Mouse (Mus musculus) forebrain, embryonic 14.5 days (tissue): Measurements from ENCODE around the gene Kcnk2. TPM values are rescaled to one million over a fixed set of nuclear protein-coding genes. Genes with fewer than 3 reads are reported as not detected.
A peak's percentile ranks its signal among the peaks of the same experiment; 100 is the strongest.

ENCODE experiments used
- ATAC-seq: fragments of 200-750 bp; cut with Nextera tagmentation; 2 replicates; pipeline ENCODE4 v1.8.0; 2017; ENCODE audit warnings: mild to moderate bottlenecking, moderate library complexity
- DNase-seq: peaks from one replicate; pipeline ENCODE4 v3.0.0-alpha.2; 2015; ENCODE audit warnings: low spot score
- H3K27ac ChIP-seq: fragments of 300-500 bp; sonication (generic); 2 replicates; pipeline ENCODE4 v1.5.1; 2014; ENCODE audit warnings: low read depth, mild to moderate bottlenecking, control low read depth, low read length, moderate library complexity
- H3K27me3 ChIP-seq: fragments of 300-500 bp; sonication (generic); replicated peaks from 2 replicates; pipeline ENCODE4 v1.6.1; 2014; ENCODE audit warnings: low read length, control low read depth, mixed read lengths; ENCODE audit not compliant: control insufficient read depth, insufficient read depth
- H3K36me3 ChIP-seq: fragments of 300-500 bp; sonication (generic); 2 replicates; pipeline ENCODE4 v1.6.1; 2014; ENCODE audit warnings: low read length, control low read depth; ENCODE audit not compliant: control insufficient read depth, insufficient read depth
- H3K4me1 ChIP-seq: fragments of 300-500 bp; sonication (generic); 2 replicates; pipeline ENCODE4 v1.6.1; 2014; ENCODE audit warnings: antibody characterized with exemption, low read length, control low read depth; ENCODE audit not compliant: control insufficient read depth, insufficient read depth
- H3K4me2 ChIP-seq: fragments of 300-500 bp; sonication (generic); 2 replicates; pipeline ENCODE4 v1.6.1; 2014; ENCODE audit warnings: mild to moderate bottlenecking, control low read depth, low read length
- H3K4me3 ChIP-seq: fragments of 300-500 bp; sonication (generic); 2 replicates; pipeline ENCODE4 v1.5.1; 2014; ENCODE audit warnings: low read depth, low read length, control low read depth
- H3K9ac ChIP-seq: fragments of 300-500 bp; sonication (generic); 2 replicates; pipeline ENCODE4 v1.6.1; 2014; ENCODE audit warnings: mild to moderate bottlenecking, low read length, control low read depth, moderate library complexity
- H3K9me3 ChIP-seq: fragments of 300-500 bp; sonication (generic); replicated peaks from 2 replicates; pipeline ENCODE4 v1.6.1; 2016; ENCODE audit warnings: low read length, control low read depth, mixed read lengths; ENCODE audit not compliant: control insufficient read depth
- WGBS: fragments of 180-500 bp; shearing (Covaris S2); extraction: QIAGEN DNeasy Blood & Tissue Kit; methylation state at CpG from one replicate; pipeline ENCODE4 v1.1.7; 2014; 5-methylcytosine and 5-hydroxymethylcytosine counted together
- polyA plus RNA-seq: library from polyadenylated mRNA; unstranded; fragments of >200 nt; fragmentation: Nextera tagmentation; extraction: Ambion mirVana; gene quantifications from 2 replicates; pipeline ENCODE4 v1.2.1, GENCODE M21; 2014

The Kcnk2 gene
- polyA plus RNA-seq, 1 experiment from 2014 or later: 20.5 TPM

DNA sequence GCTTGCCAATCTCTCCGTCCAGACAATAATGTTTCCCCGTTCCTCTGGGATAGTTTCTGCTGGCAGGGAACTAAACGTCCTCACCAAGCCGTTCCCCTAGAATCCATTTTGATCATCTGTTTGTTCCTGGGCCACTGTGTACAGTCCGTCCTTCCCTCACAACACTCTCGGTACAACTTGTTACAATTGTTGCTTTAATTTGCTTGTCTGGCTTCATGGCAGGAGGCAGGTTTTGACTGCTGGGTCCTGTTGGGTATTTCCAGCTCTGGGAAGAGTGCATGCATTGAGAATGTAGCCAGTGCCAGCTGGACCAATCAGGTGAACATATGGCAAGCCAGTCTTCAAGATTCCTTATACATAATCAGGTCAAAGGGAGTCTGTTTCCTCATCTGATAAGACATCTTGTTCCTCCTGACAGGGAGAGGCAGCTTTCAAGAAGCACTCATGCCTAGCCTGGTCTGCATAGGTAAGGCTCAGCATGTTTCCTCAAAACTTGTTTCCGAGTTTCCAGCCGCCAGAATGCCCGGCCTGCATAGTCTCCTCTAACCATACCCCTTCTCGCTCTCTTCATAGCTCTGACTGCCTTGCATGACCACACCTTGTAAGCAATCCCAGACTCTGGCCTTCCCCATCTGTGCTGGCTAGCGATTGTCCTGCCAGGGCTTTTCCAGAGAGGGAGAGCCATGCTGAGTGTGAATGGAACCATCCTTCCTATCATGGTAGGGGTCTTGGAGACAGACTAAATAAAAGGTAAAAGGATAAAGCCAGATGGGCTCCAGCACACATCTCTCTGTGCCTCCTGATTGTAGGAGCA, 184.1 kb downstream of the Kcnk2 start:
- Histone ChIP-seq H3K4me1 (peaks cover 9% of the 10 kb centered on the region; the same call in 1 of the 2 replicates), H3K36me3 (no peaks in the 10 kb centered on the region), H3K9me3 (no peaks in the 10 kb centered on the region), H3K9ac (no peak overlapping the region), H3K4me2 (no peak overlapping the region), H3K4me3 (no peak overlapping the region), H3K27me3 (no peaks in the 10 kb centered on the region), H3K27ac (no peak overlapping the region)
- WGBS: 80% methylated on average over 11 of the region's 11 CpGs
- ATAC-seq (peak; percentile 60; the same call in 1 of the 2 replicates), DNase-seq (peak; percentile 49)

DNA sequence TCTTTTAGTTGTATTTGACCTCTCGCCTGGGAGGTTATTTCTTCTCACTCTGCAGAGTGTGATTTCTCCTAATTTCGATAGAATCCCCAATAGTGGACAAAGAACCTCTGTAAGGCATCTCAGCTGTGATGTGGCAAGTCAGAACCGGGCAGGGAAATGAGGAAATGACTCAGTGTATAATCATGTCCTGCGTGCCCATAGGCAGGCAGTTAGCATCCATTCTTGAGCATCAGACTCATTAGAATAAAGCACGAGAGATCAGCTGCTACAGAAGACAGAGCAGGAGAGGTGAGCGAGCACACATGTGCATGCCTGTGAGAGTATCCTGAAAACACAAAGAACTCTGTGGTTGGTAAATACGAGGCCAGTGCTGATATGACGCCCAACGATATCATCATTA, 186.9 kb downstream of the Kcnk2 start:
- Histone ChIP-seq H3K4me2 (no peak overlapping the region), H3K36me3 (no peaks in the 10 kb centered on the region), H3K27me3 (no peaks in the 10 kb centered on the region), H3K9ac (no peak overlapping the region), H3K27ac (no peak overlapping the region), H3K4me3 (no peak overlapping the region), H3K9me3 (no peaks in the 10 kb centered on the region), H3K4me1 (peaks cover 9% of the 10 kb centered on the region; the same call in 1 of the 2 replicates)
- ATAC-seq (no peak), DNase-seq (no peak)
- 80% methylated on average over 9 of the region's 9 CpGs for WGBS

DNA sequence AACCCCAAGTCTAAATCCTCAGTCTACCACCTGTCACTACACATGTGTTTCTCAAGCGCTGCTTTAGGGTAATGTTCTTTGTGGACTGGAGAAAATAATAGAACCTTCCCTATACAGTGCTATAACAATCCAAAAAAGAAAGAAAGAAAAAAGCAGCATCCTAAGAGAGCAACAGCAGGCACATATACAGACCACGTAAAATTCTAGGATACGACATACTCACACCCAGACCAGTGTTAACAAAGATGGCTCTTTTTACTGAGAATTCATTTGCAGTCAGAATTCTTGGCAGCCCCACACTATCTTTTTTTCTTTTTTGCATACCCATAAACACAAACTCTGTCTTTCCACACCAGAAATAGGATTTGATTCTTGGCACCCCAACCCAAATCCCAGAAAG, 187.6 kb downstream of the Kcnk2 start:
- ATAC-seq (no peak), DNase-seq (no peak)
- H3K4me1 ChIP-seq: peaks cover 9% of the 10 kb centered on the region; the same call in 1 of the 2 replicates

DNA sequence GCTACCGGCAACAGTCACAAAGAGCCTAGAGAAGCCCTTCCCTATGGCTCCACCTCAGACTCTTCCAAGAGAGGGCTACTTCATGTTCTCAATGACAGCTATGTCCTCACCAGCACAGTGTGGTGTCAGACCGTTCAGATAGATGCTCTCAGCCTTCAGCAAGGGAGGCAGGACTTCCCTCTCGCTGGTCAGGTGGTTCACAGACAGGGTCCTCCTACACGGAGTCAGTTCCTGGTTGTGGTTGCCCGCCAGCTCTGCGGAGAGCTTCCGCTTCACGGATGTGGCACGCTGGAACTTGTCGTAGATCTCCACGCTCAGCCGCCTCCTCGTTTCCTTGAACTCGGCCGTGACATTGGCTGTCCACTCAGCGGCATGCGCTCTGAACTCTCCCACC, 192.4 kb downstream of the Kcnk2 start:
- H3K4me1 ChIP-seq: no peaks in the 10 kb centered on the region
- H3K9ac ChIP-seq: no peak overlapping the region
- H3K36me3 ChIP-seq: 0 out of 2 replicates have a peak, but pooled peaks cover 4% of the 10 kb centered on the region
- no peak overlapping the region for H3K27ac ChIP-seq
- H3K4me3 ChIP-seq: no peak overlapping the region
- no peak overlapping the region for H3K4me2 ChIP-seq
- 93% methylated on average over 17 of the region's 17 CpGs for WGBS
- DNase-seq (no peak), ATAC-seq (no peak)
- no peaks in the 10 kb centered on the region for H3K27me3 ChIP-seq
- no peaks in the 10 kb centered on the region for H3K9me3 ChIP-seq

More for the DNA sequence above, 187.6 kb downstream of the Kcnk2 start:
- 0 out of 2 replicates have a peak, but pooled peaks cover 2% of the 10 kb centered on the region for H3K36me3 ChIP-seq
- no peaks in the 10 kb centered on the region for H3K9me3 ChIP-seq
- H3K4me2 ChIP-seq: no peak overlapping the region
- H3K27ac ChIP-seq: no peak overlapping the region
- H3K27me3 ChIP-seq: no peaks in the 10 kb centered on the region
- WGBS: 81% methylated on average over 3 of the region's 3 CpGs
- no peak overlapping the region for H3K4me3 ChIP-seq
- no peak overlapping the region for H3K9ac ChIP-seq

DNA sequence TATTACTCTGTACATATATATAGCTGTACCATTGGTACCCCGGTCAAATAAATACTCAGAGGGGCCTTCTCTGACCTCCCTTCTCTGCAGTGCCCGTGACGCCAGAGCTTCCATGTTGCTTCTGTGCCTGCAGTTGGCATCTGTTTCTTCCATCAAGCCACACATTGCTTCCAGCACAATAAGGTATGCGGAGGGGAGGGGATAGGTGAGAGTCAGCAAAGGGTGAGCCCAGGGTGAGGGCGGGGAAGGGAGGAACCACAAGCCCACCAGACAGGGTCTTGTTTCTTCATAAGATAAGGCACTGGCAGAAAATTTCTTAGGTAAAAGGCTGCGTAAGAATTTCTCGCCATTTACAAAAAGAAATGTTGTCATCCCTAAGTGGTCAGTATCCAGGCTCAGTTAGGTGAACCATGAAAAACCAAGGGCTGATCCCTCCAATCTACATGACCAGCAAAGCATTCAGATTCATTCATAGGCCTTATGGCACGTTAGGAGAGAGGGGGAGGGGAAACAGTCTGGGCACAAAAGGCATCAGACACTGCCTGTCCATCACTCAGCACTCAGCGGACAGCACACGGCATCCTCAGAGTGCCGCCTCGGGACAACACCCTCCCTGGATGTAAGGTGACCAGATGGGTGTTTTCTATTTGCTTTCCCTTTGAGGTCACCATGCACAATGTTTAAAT, 192.9 kb downstream of the Kcnk2 start:
- DNase-seq (no peak), ATAC-seq (no peak; the same call in 1 of the 2 replicates)
- WGBS: 79% methylated on average over 12 of the region's 12 CpGs
- Histone ChIP-seq H3K4me3 (no peak overlapping the region), H3K9ac (no peak overlapping the region), H3K9me3 (no peaks in the 10 kb centered on the region), H3K27me3 (no peaks in the 10 kb centered on the region), H3K4me2 (no peak overlapping the region), H3K36me3 (0 out of 2 replicates have a peak, but pooled peaks cover 4% of the 10 kb centered on the region), H3K4me1 (no peaks in the 10 kb centered on the region), H3K27ac (no peak overlapping the region)

DNA sequence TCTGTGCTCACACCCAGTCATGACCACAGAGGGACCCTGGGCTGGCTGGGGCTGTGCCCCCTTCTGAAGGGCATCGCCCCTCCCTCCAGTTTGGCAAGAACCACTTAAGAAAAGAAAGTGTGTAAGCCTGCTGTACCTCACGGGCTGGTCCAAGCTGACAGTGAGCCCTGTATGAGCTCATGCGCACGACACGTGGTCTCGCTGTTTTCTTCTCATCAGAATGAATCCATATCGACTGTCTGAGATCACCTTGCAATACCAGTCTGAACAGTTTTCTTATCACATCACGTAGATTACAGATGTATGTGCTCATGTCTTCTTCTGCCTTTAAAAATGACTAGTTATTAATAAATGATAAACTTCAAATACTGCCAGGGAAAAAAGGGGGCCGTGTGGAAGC, 193.5 kb downstream of the Kcnk2 start:
- no peaks in the 10 kb centered on the region for H3K9me3 ChIP-seq
- no peak overlapping the region for H3K27ac ChIP-seq
- no peaks in the 10 kb centered on the region for H3K27me3 ChIP-seq
- 0 out of 2 replicates have a peak, but pooled peaks cover 4% of the 10 kb centered on the region for H3K36me3 ChIP-seq
- H3K4me2 ChIP-seq: no peak overlapping the region
- H3K4me1 ChIP-seq: no peaks in the 10 kb centered on the region
- H3K9ac ChIP-seq: no peak overlapping the region
- no peak overlapping the region for H3K4me3 ChIP-seq
- ATAC-seq (no peak), DNase-seq (no peak)
- 90% methylated on average over 9 of the region's 9 CpGs for WGBS

DNA sequence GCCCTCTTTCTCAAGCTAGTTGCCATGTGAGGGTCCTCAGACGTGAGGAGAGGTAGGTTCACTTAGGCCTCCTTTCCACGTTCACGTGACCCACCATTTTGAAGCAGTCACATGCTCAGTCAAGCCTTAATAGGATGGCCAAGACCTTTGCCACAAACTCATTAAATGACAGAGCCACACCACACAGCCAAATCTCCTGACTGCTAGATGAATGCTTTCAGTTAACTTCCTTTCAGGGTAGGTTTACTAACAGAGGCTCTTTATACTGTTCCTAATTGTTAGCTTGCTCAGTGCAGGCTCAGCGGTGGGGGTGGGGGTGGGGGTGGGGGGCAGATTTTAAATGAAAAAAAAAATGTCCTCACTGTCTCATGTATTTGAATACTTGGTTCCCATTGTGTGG, 206.3 kb downstream of the Kcnk2 start:
- H3K9ac ChIP-seq: no peak overlapping the region
- DNase-seq: peak; percentile 29
- WGBS: 18% methylated on average over 4 of the region's 4 CpGs

DNA sequence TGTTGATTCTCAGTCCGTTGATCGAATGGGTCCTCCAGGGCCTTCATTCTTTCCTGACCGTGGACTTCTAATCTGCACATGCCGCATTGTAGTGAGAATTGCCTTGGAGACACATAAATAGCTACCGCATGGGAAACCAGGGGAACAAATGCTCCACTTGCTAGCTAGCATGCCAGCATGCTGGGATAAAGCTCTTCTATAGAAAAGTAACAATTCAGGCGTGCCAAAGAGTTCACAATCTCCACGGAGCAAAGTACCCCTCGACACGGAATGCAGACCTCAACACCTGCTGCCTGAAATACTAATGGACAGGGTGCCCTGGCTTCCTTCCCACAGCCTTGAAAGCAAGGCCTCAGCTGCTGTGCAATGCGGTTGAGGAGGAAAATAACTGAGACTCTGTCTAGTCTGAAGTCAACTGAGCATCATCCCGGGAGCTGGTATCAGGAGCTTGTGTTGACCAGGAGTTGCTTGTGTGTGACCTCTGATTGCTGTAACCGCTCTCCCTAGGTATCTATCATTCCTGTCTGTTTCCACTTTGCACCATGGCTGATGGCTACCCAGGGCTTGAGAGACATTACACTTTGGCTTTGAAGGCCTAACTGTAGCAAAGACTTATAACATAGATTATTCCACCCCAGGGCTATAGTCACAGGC, 214.2 kb downstream of the Kcnk2 start:
- 12% methylated on average over 12 of the region's 12 CpGs for WGBS
- Histone ChIP-seq H3K27me3 (no peaks in the 10 kb centered on the region), H3K9me3 (no peaks in the 10 kb centered on the region), H3K36me3 (no peaks in the 10 kb centered on the region), H3K4me3 (no peak overlapping the region), H3K27ac (peak overlapping the region; percentile 62), H3K4me1 (peaks cover 17% of the 10 kb centered on the region), H3K4me2 (no peak overlapping the region), H3K9ac (no peak overlapping the region)
- DNase-seq (peak; percentile 92), ATAC-seq (peak; percentile 88)

More for the DNA sequence above, 206.3 kb downstream of the Kcnk2 start:
- no peak overlapping the region for H3K4me3 ChIP-seq
- H3K4me2 ChIP-seq: no peak overlapping the region
- H3K27ac ChIP-seq: no peak overlapping the region
- H3K36me3 ChIP-seq: no peaks in the 10 kb centered on the region
- peak; percentile 74 for ATAC-seq
- no peaks in the 10 kb centered on the region; the same call in 1 of the 2 replicates for H3K9me3 ChIP-seq
- H3K4me1 ChIP-seq: no peaks in the 10 kb centered on the region
- no peaks in the 10 kb centered on the region for H3K27me3 ChIP-seq
